Mouse (Mus musculus): ENCODE measurements around the gene 1700012B07Rik.

DNA sequence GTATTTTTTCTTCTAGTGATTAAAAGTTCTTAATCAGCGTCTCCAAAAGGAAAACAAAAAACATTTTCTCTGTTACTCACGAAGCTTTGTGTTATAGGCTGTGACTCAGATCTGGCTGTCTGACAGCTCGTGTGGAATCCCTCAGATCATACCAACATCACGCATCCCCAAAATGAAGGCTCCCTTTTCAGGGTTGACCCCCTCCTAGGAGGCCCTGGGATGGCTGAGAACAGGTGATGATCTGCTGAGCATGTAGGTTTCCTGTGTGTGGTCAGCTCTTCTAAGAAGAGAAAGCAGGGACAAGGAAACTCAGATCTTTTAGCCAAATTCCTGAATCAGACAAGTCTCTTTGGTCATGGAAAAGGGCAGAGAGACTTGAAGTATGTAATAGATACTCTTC, 82.6 kb downstream of the 1700012B07Rik start:
- TF ChIP-seq POLR2A (IDR thresholded peaks at IDR 0.05; ENCODE audit: low read depth, low read length) (no peak), CTCF (IDR thresholded peaks at IDR 0.05; ENCODE audit: extremely low read depth, insufficient read length, insufficient replicate concordance, low read depth, low read length) (no peak)
